Mouse (Mus musculus) cerebellum, postnatal 10 days (tissue): Measurements from ENCODE around the gene Sgcb.
A peak's percentile ranks its signal among the peaks of the same experiment; 100 is the strongest.

Experiments used
- DNase-seq, 2 experiments: peaks; one replicate each; pipeline ENCODE4 v3.0.0; 2021; ENCODE audit warnings: mixed read lengths in 2 of 2

Gene Sgcb

DNA sequence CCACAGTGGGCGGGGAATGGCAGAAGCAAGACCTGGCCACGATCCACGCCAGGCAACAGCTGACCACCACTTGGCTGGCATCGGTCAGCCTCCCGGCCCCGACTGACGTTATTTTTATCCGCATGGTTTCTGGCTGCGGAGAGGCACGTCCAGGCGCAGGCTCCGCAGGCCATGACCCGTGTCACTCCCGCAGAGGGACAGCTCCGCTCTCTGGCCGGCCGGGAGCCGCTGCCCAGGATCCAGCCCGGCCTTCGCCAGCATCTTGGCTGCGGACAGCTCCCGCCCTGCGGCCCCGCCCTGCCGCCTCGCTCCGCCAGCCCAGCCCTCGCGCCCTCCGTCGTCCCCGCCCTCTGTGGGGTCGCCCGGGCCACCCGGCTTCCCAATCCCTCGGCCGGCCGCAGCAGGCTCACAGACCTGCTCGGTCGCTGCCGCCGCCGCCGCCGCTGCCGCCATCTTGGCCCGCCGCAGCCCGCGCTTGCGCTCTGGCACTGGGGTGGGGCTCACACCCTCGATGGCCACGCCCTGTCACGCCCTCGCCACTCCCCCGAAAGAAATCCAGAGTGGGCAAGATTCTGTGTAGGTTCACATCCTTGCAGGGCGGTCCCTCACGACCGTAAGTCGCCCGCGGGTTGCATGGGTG lies at the start of gene Sgcb:
Sgcb (minus strand) TSS at position 530 of the 640 bp plus-strand sequence.
- DNase-seq = peak; percentile 92 to 95

- DNase-seq = no peak
Measured at GRCm38 (mm10) chr5:73694254-73695015, 46.8 kb upstream of the Sgcb start.

- DNase-seq = no peak
Measured at GRCm38 (mm10) chr5:73693778-73694177, 46.2 kb upstream of the Sgcb start.

GRCm38 (mm10) chr5:73691723-73692520 lies 44.3 kb upstream of the Sgcb start:
- DNase-seq = no peak

DNA sequence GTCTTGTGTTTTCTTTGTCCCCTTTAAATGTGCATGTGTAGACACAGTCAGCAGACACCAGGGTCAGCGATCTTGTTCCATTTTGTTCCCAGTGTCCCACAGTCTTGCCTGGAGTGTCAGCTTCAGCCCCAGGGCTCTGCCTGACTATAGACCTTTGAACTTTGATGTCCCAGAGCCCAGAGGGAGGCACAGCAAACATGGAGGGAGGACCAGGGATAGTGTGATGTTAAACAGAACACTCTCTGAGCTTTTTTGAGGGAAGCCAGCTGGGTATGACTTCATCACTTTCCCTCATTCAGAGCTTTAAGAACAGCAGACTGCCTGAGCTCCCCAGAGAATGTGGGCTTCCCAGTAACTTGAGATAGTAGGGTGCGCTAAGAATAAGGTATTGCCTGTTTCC lies 42.6 kb upstream of the Sgcb start:
- DNase-seq = no peak

- DNase-seq = no peak
Measured at GRCm38 (mm10) chr5:73688576-73688975, 41.0 kb upstream of the Sgcb start.

DNA sequence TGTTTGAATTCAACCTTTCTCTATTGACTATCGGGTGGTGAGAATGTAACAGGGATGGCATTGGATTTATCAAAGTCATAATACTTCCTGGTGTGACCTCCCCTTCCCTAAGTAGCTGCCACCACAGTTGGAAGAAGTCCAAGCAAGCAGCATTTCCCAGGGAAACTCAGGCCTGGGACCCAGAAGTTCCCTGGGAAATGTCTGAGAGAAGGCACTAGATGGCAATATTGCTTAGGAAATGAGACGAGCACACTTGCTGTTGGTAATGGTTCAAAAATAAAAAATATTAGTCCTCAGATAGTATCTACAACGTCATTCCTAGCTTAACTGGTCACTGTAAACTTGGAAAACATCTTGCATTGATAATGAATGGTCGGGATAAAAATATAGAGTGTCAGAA lies 38.6 kb upstream of the Sgcb start:
- peak; percentile 59 to 72 for DNase-seq

DNA sequence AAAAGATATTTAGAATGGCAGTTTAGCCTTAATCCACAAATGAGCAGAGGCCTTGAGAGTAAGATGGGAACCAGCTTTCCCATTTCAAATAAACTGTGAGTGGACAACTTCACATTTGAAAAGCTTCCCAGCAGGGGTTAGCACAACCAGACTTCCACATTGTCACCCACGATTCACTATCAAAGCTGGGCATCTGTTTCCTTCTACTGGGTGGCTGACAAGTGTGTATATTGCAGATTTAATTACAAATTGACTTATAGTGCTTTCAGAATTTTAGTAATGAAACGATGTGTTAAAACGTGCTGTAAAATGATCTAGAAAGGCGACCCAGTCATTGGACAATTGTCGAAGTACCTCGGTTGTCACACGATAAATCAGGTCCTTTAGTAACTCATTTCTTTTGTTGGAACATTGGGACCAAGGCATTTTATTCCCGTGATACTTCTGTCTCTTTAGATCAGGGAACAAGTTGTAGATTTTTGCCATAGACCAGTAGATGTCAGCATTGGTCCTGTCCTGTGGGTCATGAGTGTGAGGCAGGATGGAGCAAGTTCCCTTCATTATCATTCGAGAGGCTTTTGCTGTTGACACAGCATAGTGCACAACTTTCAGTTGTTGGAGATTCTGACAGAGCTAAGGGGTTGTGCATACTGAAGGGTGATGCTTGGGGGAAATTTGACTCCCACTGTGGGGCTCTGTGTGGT lies 36.3 kb upstream of the Sgcb start:
- DNase-seq = peak; percentile 19 to 23

GRCm38 (mm10) chr5:73683221-73683620 lies 35.6 kb upstream of the Sgcb start:
- DNase-seq = no peak

DNA sequence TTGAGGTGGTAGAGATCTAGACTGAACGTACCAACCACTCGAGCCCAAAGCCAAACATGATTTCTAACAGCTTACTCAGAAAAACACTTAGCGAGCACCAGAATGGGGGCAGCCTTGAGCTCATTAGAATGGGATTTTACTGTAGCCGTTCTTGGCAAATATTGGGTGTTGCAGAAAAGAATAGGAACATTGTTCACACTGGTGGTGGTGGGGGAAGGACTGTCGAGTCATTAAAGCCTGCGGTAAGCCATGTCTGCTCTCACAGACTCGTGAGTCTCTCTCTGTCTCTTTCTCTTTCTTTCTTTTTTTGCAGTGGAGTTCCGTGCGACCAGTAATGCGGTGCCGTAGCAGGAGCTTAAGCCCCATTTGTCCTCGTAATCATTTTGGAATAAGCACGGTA lies 29.0 kb upstream of the Sgcb start:
- DNase-seq = no peak

- DNase-seq = no peak
Measured at GRCm38 (mm10) chr5:73675604-73676003, 28.0 kb upstream of the Sgcb start.

DNA sequence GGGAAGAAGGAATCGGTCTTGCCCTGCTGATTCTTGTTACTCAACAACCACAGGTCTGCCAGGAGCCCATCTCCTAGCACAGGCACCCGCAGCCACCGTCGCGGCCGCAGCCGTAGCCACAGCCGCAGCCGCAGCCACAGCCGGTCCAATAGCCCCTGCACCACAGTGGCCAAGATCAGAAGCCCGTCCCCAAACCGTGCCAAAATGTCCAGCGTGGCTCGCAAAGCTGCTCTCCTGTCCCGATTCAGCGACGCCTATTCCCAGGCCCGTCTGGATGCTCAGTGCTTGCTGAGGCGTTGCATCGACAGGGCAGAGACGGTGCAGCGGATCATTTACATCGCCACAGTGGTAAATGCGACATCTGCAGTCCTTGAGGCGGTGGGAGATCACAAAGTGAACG lies 21.8 kb upstream of the Sgcb start:
- peak; percentile 60 to 63 for DNase-seq

DNA sequence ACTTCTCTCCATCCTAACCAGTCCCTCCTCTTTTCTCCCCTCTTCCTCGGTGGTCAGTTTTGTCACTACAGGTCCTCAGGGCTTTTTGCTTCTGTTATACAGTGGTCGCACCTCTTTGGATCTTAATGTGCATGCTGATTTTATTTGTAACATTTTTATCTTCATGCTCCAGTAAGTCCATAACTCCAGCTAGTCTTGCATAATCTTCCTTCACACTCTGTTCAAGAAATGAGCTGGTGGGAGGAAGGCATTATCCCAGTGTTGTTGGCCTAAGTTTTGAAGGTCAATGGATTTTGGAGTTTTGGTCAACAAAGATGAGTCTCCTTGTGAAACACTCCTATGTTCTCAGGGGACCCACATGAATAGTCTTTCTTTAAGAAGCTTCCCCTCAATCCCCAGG lies 20.3 kb upstream of the Sgcb start:
- no peak for DNase-seq

DNA sequence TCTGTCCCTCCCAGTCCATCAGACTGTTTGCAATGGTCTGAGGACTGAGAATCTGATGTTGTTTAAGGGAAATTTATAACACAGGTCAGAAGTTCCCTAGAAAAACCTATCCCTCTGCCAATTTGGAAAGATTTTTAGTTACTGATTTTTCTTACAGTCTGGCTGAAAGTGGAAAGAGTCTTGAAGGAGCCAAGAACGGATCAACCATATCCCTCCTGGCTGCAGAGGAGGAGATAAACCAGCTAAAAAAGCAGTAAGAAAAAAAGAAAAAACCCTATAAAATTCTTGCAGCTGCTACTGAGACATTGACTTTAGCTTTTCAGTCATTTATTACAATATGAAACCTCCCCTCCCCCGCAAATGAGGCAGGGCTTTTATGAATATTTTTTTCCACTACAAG lies 19.1 kb upstream of the Sgcb start:
- DNase-seq = no peak

DNA sequence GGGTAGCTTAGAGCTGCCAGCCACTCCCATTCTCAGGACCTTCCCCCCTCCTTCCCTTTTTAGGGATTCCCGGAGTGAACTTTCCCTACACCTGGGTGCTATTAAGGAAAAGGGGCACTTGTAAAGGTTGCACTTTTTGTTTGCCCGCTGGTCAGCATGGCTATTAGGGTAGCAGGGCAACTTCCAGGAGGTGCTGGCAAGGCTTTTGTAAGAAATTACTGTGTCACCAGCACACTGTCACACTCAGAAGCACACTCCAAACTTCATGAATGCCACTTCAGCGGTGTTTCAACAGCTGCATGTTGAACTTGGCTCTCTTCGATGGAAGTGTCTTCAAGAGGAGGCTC lies 4.2 kb upstream of the Sgcb start:
- DNase-seq = no peak

DNA sequence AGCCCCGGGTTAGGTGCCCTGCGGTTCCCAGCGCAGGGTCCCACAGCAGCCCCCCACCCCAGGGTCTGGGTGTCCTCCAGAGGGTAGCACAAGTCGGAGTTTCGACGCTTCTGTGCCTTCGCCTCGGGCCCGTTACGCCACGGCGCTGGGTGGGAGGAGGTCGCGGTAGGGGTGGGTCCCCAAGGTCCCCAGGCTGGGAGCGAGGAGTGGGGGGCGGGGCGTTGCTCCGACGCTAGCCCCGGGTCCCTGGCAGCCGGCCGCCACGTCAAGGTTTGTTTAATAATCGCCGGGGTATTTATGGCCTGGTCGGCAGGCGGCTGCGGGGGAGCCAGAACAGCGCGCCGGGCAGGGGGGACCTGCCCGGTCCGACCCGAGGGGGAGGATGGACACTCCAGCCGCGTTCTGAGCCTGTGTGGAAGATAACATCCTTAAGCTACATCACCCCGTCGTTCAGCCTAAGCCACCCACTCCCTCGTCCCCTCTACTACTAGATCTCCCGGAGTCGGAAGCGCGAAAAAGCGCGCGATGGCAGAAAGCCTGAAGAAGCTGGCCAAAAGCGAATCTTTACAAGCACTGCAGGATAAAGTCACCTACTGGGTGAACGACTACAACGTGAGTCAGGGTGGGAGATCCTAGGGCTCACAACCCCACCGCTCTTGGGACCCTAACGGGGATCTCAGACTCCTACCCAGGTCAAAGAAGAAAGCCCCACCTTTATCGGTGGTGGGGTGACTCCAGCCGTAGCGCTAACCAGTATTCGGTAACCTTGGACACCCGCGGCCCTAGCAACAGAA lies 3.7 kb upstream of the Sgcb start, which contains the start of gene Spata18:
Spata18 (plus strand) TSS at position 319 of the 794 bp plus-strand sequence.
- DNase-seq = peak; percentile 44 to 59

GRCm38 (mm10) chr5:73650365-73650964 lies 2.9 kb upstream of the Sgcb start:
- DNase-seq = peak; percentile 23 to 39

DNA sequence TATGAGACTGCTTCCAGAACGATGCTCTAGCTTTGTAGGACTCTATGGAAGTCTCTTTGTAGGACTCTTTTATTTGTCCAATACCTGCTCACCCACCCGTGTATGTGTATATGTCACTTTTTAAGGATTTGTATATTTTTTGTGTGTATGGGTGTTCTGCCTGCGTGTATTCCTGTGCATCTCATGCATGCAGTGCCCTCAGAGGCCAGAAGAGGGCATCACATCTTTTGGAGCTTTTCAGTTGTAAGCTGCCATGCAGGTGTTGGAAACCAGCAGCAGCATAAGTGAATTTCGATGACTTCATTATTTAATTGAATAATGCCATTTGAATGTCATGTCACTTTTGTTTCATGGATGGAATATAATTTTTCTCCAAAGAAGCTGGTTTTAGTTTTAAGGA lies 5.5 kb downstream of the Sgcb start:
- DNase-seq = peak; percentile 53 to 66

- DNase-seq = no peak
Measured at GRCm38 (mm10) chr5:73641058-73641457, 6.5 kb downstream of the Sgcb start.

DNA sequence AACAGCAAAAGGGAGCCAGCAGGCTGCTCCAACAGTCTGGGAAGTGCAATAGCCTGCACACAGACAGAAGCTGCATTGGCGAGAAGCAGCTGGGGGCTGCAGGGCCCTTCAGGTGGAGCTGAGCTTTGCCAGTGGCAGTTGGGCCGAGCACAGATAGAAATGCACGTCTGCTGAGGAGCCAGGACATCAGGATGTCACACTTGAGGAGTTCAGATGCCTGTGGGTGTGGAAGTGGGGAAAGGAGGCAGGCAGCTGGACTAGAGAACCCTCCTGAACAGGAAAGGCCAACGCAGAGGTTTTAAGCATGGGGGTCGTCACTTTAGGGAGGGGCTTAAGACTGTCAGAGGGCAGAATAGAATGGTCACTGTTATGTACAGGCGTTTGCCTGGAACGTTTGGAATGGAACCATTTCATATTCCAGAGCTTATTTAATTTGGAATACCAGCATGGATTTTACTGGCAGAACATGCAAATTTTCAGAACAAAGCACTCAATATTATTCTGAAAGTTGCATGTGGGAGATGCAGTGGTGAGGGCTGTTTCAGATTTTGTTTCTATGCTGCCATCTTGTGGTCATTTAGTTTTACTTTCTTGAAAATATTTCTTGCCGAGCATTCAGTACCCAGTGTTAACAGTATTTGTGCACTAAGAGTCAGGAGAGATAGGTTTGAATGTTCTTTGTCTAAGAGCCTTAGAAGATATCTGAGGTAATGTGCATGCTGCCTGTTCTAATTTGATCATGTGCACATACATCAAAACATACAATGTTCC lies 10.1 kb downstream of the Sgcb start:
- DNase-seq = peak in 1 of 2 experiments; percentile 69

- DNase-seq = peak; percentile 92 to 95
Measured at GRCm38 (mm10) chr5:73633141-73633540, 14.4 kb downstream of the Sgcb start.
